Mouse (Mus musculus) stomach, embryonic 15.5 days (tissue): ENCODE results near the gene Mmp8. TPM values are rescaled to one million over a fixed set of nuclear protein-coding genes. Genes with fewer than 3 reads are reported as not detected.

Experiments
- ATAC-seq: fragments of 200-750 bp; cut with Nextera tagmentation; 2 replicates; pipeline ENCODE4 v1.8.0; 2017; ENCODE audit warnings: low read depth, moderate number of reproducible peaks, moderate TSS enrichment; ENCODE audit not compliant: insufficient read depth, low FRiP score
- H3K27ac ChIP-seq: fragments of 300-500 bp; sonication (generic); 2 replicates; pipeline ENCODE4 v1.5.1; 2015; ENCODE audit warnings: mild to moderate bottlenecking, inconsistent platforms
- H3K27me3 ChIP-seq: fragments of 300-500 bp; sonication (generic); replicated peaks from 2 replicates; pipeline ENCODE4 v1.6.1; 2015; ENCODE audit warnings: inconsistent platforms
- H3K36me3 ChIP-seq: fragments of 300-500 bp; sonication (generic); 2 replicates; pipeline ENCODE4 v1.6.1; 2015; ENCODE audit warnings: inconsistent platforms
- H3K4me1 ChIP-seq: fragments of 300-500 bp; sonication (generic); 2 replicates; pipeline ENCODE4 v1.6.1; 2015; ENCODE audit warnings: inconsistent platforms
- H3K4me2 ChIP-seq: fragments of 300-500 bp; sonication (generic); 2 replicates; pipeline ENCODE4 v1.6.1; 2015; ENCODE audit warnings: mild to moderate bottlenecking, inconsistent platforms
- H3K4me3 ChIP-seq: fragments of 300-500 bp; sonication (generic); replicated peaks from 2 replicates; pipeline ENCODE4 v1.5.1; 2015; ENCODE audit warnings: inconsistent platforms
- H3K9ac ChIP-seq: fragments of 300-500 bp; sonication (generic); 2 replicates; pipeline ENCODE4 v1.6.1; 2015; ENCODE audit warnings: inconsistent platforms
- H3K9me3 ChIP-seq: fragments of 300-500 bp; sonication (generic); 2 replicates; pipeline ENCODE4 v1.6.1; 2016; ENCODE audit warnings: inconsistent platforms
- WGBS: fragments of 180-500 bp; shearing (Covaris S2); methylation state at CpG from one replicate; pipeline ENCODE4 v1.1.7; 2015; 5-methylcytosine and 5-hydroxymethylcytosine counted together
- polyA plus RNA-seq: library from polyadenylated mRNA; unstranded; fragments of >200 nt; fragmentation: Nextera tagmentation; extraction: Ambion mirVana; gene quantifications from 2 replicates; pipeline ENCODE4 v1.2.1, GENCODE M21; 2015

Gene Mmp8
- polyA plus RNA-seq, result 8.3 and 11.7 TPM in 2 replicates

- Histone ChIP-seq H3K9ac (no peak within 1 kb of the TSS), H3K36me3 (no peaks in the 10 kb centered on the region), H3K4me1 (no peaks in the 10 kb centered on the region), H3K9me3 (no peaks in the 10 kb centered on the region), H3K4me2 (no peak within 1 kb of the TSS), H3K27me3 (no peaks in the 10 kb centered on the region), H3K4me3 (no peak within 1 kb of the TSS), H3K27ac (no peak within 1 kb of the TSS)
- peak; percentile 60; the same call in 1 of the 2 replicates for ATAC-seq
- 61% methylated on average over 8 of the region's 8 CpGs for WGBS
These were observed at the start of gene Mmp8 for GRCm38 (mm10) chr9:7558221-7559017. Gene Mmp8, plus strand, starts transcription at chr9:7558456.

- no peak overlapping the region for H3K27ac ChIP-seq
- H3K4me2 ChIP-seq, result no peak overlapping the region
- H3K27me3 ChIP-seq, result no peaks in the 10 kb centered on the region
- 68% methylated on average over 10 of the region's 10 CpGs for WGBS
- no peaks in the 10 kb centered on the region for H3K36me3 ChIP-seq
- H3K9ac ChIP-seq, result no peak overlapping the region
- no peak for ATAC-seq
- H3K4me3 ChIP-seq, result no peak overlapping the region
- H3K9me3 ChIP-seq, result no peaks in the 10 kb centered on the region
- H3K4me1 ChIP-seq, result no peaks in the 10 kb centered on the region
These were observed 48.5 kb upstream of the Mmp8 start for GRCm38 (mm10) chr9:7509619-7510233.

- ATAC-seq, result no peak
- H3K27ac ChIP-seq, result no peak overlapping the region
- H3K9ac ChIP-seq, result no peak overlapping the region
- H3K4me3 ChIP-seq, result no peak overlapping the region
- H3K4me1 ChIP-seq, result no peaks in the 10 kb centered on the region
- H3K4me2 ChIP-seq, result no peak overlapping the region
- 52% methylated on average over 4 of the region's 4 CpGs for whole genome bisulfite sequencing
- no peaks in the 10 kb centered on the region for H3K9me3 ChIP-seq
- no peaks in the 10 kb centered on the region for H3K36me3 ChIP-seq
- H3K27me3 ChIP-seq, result no peaks in the 10 kb centered on the region
These were observed 40.2 kb upstream of the Mmp8 start for GRCm38 (mm10) chr9:7517944-7518571.

DNA sequence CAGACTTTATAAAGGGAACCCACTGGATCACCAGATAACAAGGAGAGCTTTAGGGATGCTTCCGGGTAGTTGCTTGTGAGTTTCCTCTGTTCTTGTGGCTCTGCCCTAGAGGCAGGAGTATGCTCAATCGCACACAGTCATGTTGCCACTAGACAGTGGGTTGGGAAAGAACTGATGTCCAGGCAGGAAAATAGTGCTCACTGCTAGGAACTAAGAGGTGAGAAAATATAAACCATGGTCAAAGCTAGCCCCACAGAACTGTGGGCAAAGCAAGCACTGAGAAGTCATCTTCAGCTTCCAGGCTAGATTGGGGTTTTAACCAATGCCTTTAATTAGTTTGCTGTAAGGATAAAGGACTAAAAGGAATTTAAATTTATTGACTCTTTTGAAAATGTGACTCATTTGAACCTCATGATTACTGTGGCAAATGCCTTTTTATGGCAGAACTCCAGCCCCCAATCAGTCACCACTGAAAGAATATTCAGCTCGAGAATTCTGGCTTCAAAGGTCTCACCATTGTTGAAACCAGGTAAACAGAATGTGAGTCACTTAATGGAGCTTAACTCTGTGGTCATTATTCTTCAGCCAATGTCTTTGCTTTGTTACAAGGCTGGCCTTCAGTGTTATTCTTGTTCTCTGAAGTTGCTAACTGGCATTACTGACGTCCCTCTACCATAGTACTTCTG is 31.9 kb upstream of the Mmp8 start:
- WGBS, result 59% methylated on average over 4 of the region's 4 CpGs
- no peaks in the 10 kb centered on the region for H3K27me3 ChIP-seq
- no peak for ATAC-seq

GRCm38 (mm10) chr9:7542763-7543162 is 15.5 kb upstream of the Mmp8 start:
- no peak overlapping the region for H3K4me2 ChIP-seq
- no peaks in the 10 kb centered on the region for H3K36me3 ChIP-seq
- H3K4me3 ChIP-seq, result no peak overlapping the region
- peaks cover 5% of the 10 kb centered on the region; the same call in 1 of the 2 replicates for H3K4me1 ChIP-seq
- no peak overlapping the region for H3K9ac ChIP-seq
- H3K27me3 ChIP-seq, result no peaks in the 10 kb centered on the region
- ATAC-seq, result no peak
- no peaks in the 10 kb centered on the region for H3K9me3 ChIP-seq
- H3K27ac ChIP-seq, result no peak overlapping the region

More for the DNA sequence above, 31.9 kb upstream of the Mmp8 start:
- H3K9ac ChIP-seq, result no peak overlapping the region
- H3K4me1 ChIP-seq, result no peaks in the 10 kb centered on the region
- H3K9me3 ChIP-seq, result no peaks in the 10 kb centered on the region
- no peaks in the 10 kb centered on the region for H3K36me3 ChIP-seq
- no peak overlapping the region for H3K27ac ChIP-seq
- no peak overlapping the region for H3K4me2 ChIP-seq
- H3K4me3 ChIP-seq, result no peak overlapping the region

DNA sequence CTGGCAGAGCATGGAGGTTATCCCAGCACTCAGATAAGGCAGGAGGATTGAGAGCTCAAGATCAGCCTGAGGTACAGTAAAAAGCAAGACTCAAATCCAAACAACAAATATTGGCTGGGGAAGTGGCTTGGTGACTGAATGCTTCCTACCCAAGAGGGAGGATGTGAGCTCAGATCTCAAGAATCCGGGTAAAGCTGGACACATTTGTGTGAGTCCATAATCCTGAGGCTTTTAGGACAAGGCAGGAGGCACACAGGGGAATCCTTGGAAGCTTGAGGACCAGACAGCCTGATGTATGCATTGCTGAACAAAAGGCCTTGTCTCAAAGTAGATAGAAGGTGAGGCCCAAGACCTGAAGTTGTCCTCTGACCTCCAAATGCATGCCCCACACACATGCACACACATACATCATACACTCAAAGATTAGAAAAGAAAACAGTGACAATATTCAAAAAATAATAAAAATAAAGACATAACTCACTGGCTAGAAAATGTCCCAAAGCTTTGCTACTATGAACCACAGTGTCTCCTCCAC is 13.3 kb upstream of the Mmp8 start:
- Histone ChIP-seq H3K9me3 (no peaks in the 10 kb centered on the region), H3K4me2 (no peak overlapping the region), H3K4me3 (no peak overlapping the region), H3K4me1 (peaks cover 5% of the 10 kb centered on the region; the same call in 1 of the 2 replicates), H3K27ac (peak overlapping the region; percentile 31; the same call in 1 of the 2 replicates), H3K9ac (no peak overlapping the region), H3K27me3 (no peaks in the 10 kb centered on the region), H3K36me3 (no peaks in the 10 kb centered on the region)
- 38% methylated on average over 1 of the region's 1 CpGs for WGBS
- ATAC-seq, result no peak

GRCm38 (mm10) chr9:7545471-7545870 is 12.8 kb upstream of the Mmp8 start:
- ATAC-seq, result peak; percentile 82; the same call in 1 of the 2 replicates
- Histone ChIP-seq H3K36me3 (no peaks in the 10 kb centered on the region), H3K4me3 (no peak overlapping the region), H3K27me3 (no peaks in the 10 kb centered on the region), H3K4me1 (peaks cover 5% of the 10 kb centered on the region; the same call in 1 of the 2 replicates), H3K9me3 (no peaks in the 10 kb centered on the region), H3K9ac (no peak overlapping the region), H3K4me2 (no peak overlapping the region), H3K27ac (peak overlapping the region; percentile 31; the same call in 1 of the 2 replicates)
- WGBS, result 18% methylated on average over 1 of the region's 1 CpGs

- Histone ChIP-seq H3K27ac (peak overlapping the region; percentile 21; the same call in 1 of the 2 replicates), H3K9ac (no peak overlapping the region), H3K36me3 (no peaks in the 10 kb centered on the region), H3K4me1 (peaks cover 5% of the 10 kb centered on the region; the same call in 1 of the 2 replicates), H3K4me3 (no peak overlapping the region), H3K27me3 (no peaks in the 10 kb centered on the region), H3K4me2 (no peak overlapping the region), H3K9me3 (no peaks in the 10 kb centered on the region)
- WGBS, result 80% methylated on average over 7 of the region's 7 CpGs
- ATAC-seq, result 0 out of 2 replicates have a peak, but pooled peaks have one; percentile 53
These were observed 12.3 kb upstream of the Mmp8 start for GRCm38 (mm10) chr9:7545920-7546319.

DNA sequence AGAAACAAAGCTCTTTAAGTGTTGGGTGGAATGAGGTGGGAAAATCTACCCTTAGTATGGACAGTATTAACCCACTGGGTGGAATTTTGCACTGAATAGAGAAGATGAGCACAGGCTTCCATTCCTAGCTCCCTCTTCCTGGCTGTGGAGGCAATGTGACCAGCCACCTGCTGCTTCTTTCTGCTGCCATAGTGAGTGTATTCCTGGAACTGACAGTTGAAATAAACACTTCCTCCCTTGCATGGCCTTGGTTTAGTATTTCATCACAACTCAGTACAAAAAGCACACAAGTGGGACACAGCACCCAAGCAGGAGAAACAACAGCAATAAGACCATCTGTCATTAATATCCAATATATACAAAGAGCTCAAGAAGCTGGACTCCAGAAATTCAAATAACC is 6.3 kb upstream of the Mmp8 start:
- Histone ChIP-seq H3K4me2 (no peak overlapping the region), H3K27me3 (no peaks in the 10 kb centered on the region), H3K4me1 (no peaks in the 10 kb centered on the region), H3K36me3 (no peaks in the 10 kb centered on the region), H3K9me3 (no peaks in the 10 kb centered on the region), H3K4me3 (no peak overlapping the region), H3K27ac (no peak overlapping the region), H3K9ac (no peak overlapping the region)
- ATAC-seq, result no peak

- WGBS, result 69% methylated on average over 3 of the region's 3 CpGs
These were observed 4.7 kb upstream of the Mmp8 start for GRCm38 (mm10) chr9:7553536-7553935.

DNA sequence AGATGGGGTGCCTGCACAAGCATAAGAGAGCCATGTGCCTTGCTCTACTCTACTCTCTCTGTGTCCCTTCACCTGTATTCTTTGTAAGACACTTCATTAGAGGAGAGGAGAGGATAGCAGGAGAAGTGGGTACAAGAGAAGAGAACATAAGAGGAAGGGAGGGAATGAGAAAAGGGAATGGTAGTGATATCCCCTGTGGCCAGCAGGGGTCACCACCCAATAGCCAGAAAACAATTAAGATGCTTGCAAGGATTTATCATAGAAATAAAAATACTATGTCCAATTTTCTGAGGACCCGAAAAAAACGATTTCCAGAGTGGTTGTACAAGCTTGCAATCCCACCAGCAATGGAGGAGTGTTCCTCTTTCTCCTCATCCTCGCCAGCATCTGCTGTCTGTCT is 3.9 kb upstream of the Mmp8 start:
- no peak overlapping the region for H3K4me3 ChIP-seq

More at GRCm38 (mm10) chr9:7553536-7553935, 4.7 kb upstream of the Mmp8 start:
- H3K9ac ChIP-seq, result no peak overlapping the region
- no peak overlapping the region for H3K4me3 ChIP-seq
- no peaks in the 10 kb centered on the region for H3K27me3 ChIP-seq
- H3K9me3 ChIP-seq, result no peaks in the 10 kb centered on the region
- H3K36me3 ChIP-seq, result no peaks in the 10 kb centered on the region
- H3K27ac ChIP-seq, result no peak overlapping the region
- H3K4me1 ChIP-seq, result no peaks in the 10 kb centered on the region
- no peak for ATAC-seq
- H3K4me2 ChIP-seq, result no peak overlapping the region

More for the DNA sequence above, 3.9 kb upstream of the Mmp8 start:
- no peak overlapping the region for H3K4me2 ChIP-seq
- H3K4me1 ChIP-seq, result no peaks in the 10 kb centered on the region
- no peak overlapping the region for H3K27ac ChIP-seq
- no peaks in the 10 kb centered on the region for H3K36me3 ChIP-seq
- H3K9ac ChIP-seq, result no peak overlapping the region
- 43% methylated on average over 3 of the region's 3 CpGs for WGBS
- no peak for ATAC-seq
- H3K9me3 ChIP-seq, result no peaks in the 10 kb centered on the region
- H3K27me3 ChIP-seq, result no peaks in the 10 kb centered on the region
